Mouse (Mus musculus) cortical plate, adult 2 months (tissue): ENCODE data around the gene Gse1.

Experiments used
- CTCF ChIP-seq: fragments of 200-500 bp; IDR thresholded peaks from 2 replicates; pipeline ENCODE4 v1.5.1; 2011; ENCODE audit warnings: mild to moderate bottlenecking, control low read depth, low read length; ENCODE audit not compliant: insufficient read depth; ENCODE audit errors: extremely low read depth
- POLR2A ChIP-seq: fragments of 200-500 bp; IDR thresholded peaks from 2 replicates; pipeline ENCODE4 v1.6.1; 2011; ENCODE audit warnings: mild to moderate bottlenecking, low read length, control low read depth; ENCODE audit not compliant: insufficient read depth; ENCODE audit errors: extremely low read depth

GRCm38 (mm10) chr8:120406008-120406632, 177.9 kb downstream of the Gse1 start:
- no peak for TF ChIP-seq CTCF
- no peak for TF ChIP-seq POLR2A
